Mouse (Mus musculus): ENCODE results near the gene Vwa5a. TPM values are rescaled to one million over a fixed set of nuclear protein-coding genes. Genes with fewer than 3 reads are reported as not detected.

The Vwa5a gene
- polyA plus RNA-seq (2014; fragmentation: Nextera tagmentation; extraction: Ambion mirVana) = 14.7 and 15.8 TPM in 2 replicates

- H3K4me3 ChIP-seq (ENCODE audit: low read depth, low read length) = peak within 1 kb of the TSS; percentile 51
- peak; percentile 80 for DNase-seq
- peak within 1 kb of the TSS; percentile 79; the same call in 1 of the 2 replicates for H3K27ac ChIP-seq (ENCODE audit: low read depth)
- no peaks in the 10 kb centered on the region for H3K4me1 ChIP-seq (ENCODE audit: insufficient read depth)
- WGBS = 2% methylated on average over 4 of the region's 4 CpGs
- 0 out of 2 replicates have a peak, but pooled peaks cover 3% of the 10 kb centered on the region for H3K36me3 ChIP-seq (ENCODE audit: insufficient read depth)
- peak within 1 kb of the TSS; percentile 63 for H3K9ac ChIP-seq
- TF ChIP-seq CTCF (IDR thresholded peaks at IDR 0.05; ENCODE audit: low read depth) = no peak
- H3K9me3 ChIP-seq (ENCODE audit: low read depth, low read length) = no peaks in the 10 kb centered on the region
- H3K4me2 ChIP-seq = peak within 1 kb of the TSS; percentile 64
- no peaks in the 10 kb centered on the region for H3K27me3 ChIP-seq (ENCODE audit: insufficient read depth, low read length)
- ATAC-seq (ENCODE audit: insufficient read depth) = peak; percentile 91
Observed at GRCm38 (mm10) chr9:38718102-38718501, at the start of gene Vwa5a. Vwa5a (plus strand) TSS chr9:38718268.

GRCm38 (mm10) chr9:38672887-38673286 is 45.2 kb upstream of the Vwa5a start:
- no peak overlapping the region for H3K4me2 ChIP-seq
- no peaks in the 10 kb centered on the region for H3K9me3 ChIP-seq (ENCODE audit: low read depth, low read length)
- ATAC-seq (ENCODE audit: insufficient read depth) (no peak), DNase-seq (no peak)
- H3K4me1 ChIP-seq (ENCODE audit: insufficient read depth) = no peaks in the 10 kb centered on the region
- H3K27ac ChIP-seq (ENCODE audit: low read depth) = no peak overlapping the region
- WGBS = 78% methylated on average over 2 of the region's 2 CpGs
- no peak overlapping the region for H3K4me3 ChIP-seq (ENCODE audit: low read depth, low read length)
- no peaks in the 10 kb centered on the region for H3K36me3 ChIP-seq (ENCODE audit: insufficient read depth)
- H3K9ac ChIP-seq = no peak overlapping the region
- no peaks in the 10 kb centered on the region for H3K27me3 ChIP-seq (ENCODE audit: insufficient read depth, low read length)
- TF ChIP-seq CTCF (IDR thresholded peaks at IDR 0.05; ENCODE audit: low read depth) = no peak

DNA sequence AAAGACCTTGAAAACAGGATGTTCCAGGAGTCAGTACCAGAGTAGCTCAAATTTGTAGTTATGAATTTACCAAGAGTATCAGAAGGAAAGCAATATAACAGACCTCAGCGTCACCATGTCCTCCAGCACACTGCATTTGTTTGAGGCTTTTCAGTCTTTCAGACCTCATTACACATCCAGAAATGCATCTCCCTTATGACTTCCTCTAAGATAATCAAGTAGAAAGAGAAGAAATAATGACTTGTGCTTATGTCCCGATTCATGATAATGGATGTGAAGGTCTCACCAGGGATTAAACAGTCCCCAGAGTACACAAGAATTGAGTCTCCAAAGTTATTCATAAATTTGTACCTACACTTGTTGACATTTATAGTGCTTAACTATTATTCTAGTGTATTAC is 43.6 kb upstream of the Vwa5a start, which contains the start of gene Olfr918:
TSS of gene Olfr918 (minus strand) at position 101 of the 400 bp plus-strand sequence.
- WGBS = 78% methylated on average over 2 of the region's 2 CpGs
- H3K27ac ChIP-seq (ENCODE audit: low read depth) = no peak within 1 kb of the TSS
- no peaks in the 10 kb centered on the region for H3K27me3 ChIP-seq (ENCODE audit: insufficient read depth, low read length)

GRCm38 (mm10) chr9:38718927-38719441 is 916 bp downstream of the Vwa5a start:
- peak; percentile 81 for ATAC-seq (ENCODE audit: insufficient read depth)
- WGBS = 5% methylated on average over 3 of the region's 3 CpGs
- Histone ChIP-seq H3K9me3 (ENCODE audit: low read depth, low read length) (no peaks in the 10 kb centered on the region), H3K36me3 (ENCODE audit: insufficient read depth) (0 out of 2 replicates have a peak, but pooled peaks cover 6% of the 10 kb centered on the region), H3K27ac (ENCODE audit: low read depth) (no peak overlapping the region), H3K4me2 (peak overlapping the region; percentile 64), H3K9ac (peak overlapping the region; percentile 63), H3K4me1 (ENCODE audit: insufficient read depth) (no peaks in the 10 kb centered on the region), H3K27me3 (ENCODE audit: insufficient read depth, low read length) (no peaks in the 10 kb centered on the region), H3K4me3 (ENCODE audit: low read depth, low read length) (peak overlapping the region; percentile 51)
- TF ChIP-seq CTCF (IDR thresholded peaks at IDR 0.05; ENCODE audit: low read depth) = no peak
- DNase-seq = peak; percentile 14

More for the DNA sequence above, 43.6 kb upstream of the Vwa5a start, which contains the start of gene Olfr918:
- no peak within 1 kb of the TSS for H3K9ac ChIP-seq
- no peak for DNase-seq
- H3K4me1 ChIP-seq (ENCODE audit: insufficient read depth) = no peaks in the 10 kb centered on the region
- TF ChIP-seq CTCF (IDR thresholded peaks at IDR 0.05; ENCODE audit: low read depth) = no peak
- no peaks in the 10 kb centered on the region for H3K9me3 ChIP-seq (ENCODE audit: low read depth, low read length)
- no peak within 1 kb of the TSS for H3K4me3 ChIP-seq (ENCODE audit: low read depth, low read length)
- no peak within 1 kb of the TSS for H3K4me2 ChIP-seq
- no peak for ATAC-seq (ENCODE audit: insufficient read depth)
- no peaks in the 10 kb centered on the region for H3K36me3 ChIP-seq (ENCODE audit: insufficient read depth)

GRCm38 (mm10) chr9:38724044-38724443 is 6.0 kb downstream of the Vwa5a start:
- Histone ChIP-seq H3K9ac (no peak overlapping the region), H3K4me3 (ENCODE audit: low read depth, low read length) (no peak overlapping the region), H3K27ac (ENCODE audit: low read depth) (no peak overlapping the region), H3K36me3 (ENCODE audit: insufficient read depth) (0 out of 2 replicates have a peak, but pooled peaks cover 18% of the 10 kb centered on the region), H3K4me1 (ENCODE audit: insufficient read depth) (no peaks in the 10 kb centered on the region), H3K4me2 (no peak overlapping the region), H3K27me3 (ENCODE audit: insufficient read depth, low read length) (no peaks in the 10 kb centered on the region), H3K9me3 (ENCODE audit: low read depth, low read length) (no peaks in the 10 kb centered on the region)
- ATAC-seq (ENCODE audit: insufficient read depth) (no peak), DNase-seq (no peak)
- WGBS = 89% methylated on average over 1 of the region's 1 CpGs
- no peak for TF ChIP-seq CTCF (IDR thresholded peaks at IDR 0.05; ENCODE audit: low read depth)

- DNase-seq = no peak
- no peak overlapping the region for H3K4me3 ChIP-seq (ENCODE audit: low read depth, low read length)
- WGBS = 85% methylated on average over 3 of the region's 3 CpGs
Observed at GRCm38 (mm10) chr9:38728218-38728617, 10.2 kb downstream of the Vwa5a start.

GRCm38 (mm10) chr9:38741408-38741807 is 23.3 kb downstream of the Vwa5a start:
- WGBS = 62% methylated on average over 1 of the region's 1 CpGs
- H3K9ac ChIP-seq = no peak overlapping the region
- no peaks in the 10 kb centered on the region for H3K9me3 ChIP-seq (ENCODE audit: low read depth, low read length)
- H3K4me2 ChIP-seq = no peak overlapping the region
- DNase-seq (no peak), ATAC-seq (ENCODE audit: insufficient read depth) (no peak)
- no peak overlapping the region for H3K27ac ChIP-seq (ENCODE audit: low read depth)
- H3K4me1 ChIP-seq (ENCODE audit: insufficient read depth) = no peaks in the 10 kb centered on the region
- no peaks in the 10 kb centered on the region for H3K27me3 ChIP-seq (ENCODE audit: insufficient read depth, low read length)
- H3K36me3 ChIP-seq (ENCODE audit: insufficient read depth) = peaks cover 5% of the 10 kb centered on the region; the same call in 1 of the 2 replicates
- no peak overlapping the region for H3K4me3 ChIP-seq (ENCODE audit: low read depth, low read length)
- no peak for TF ChIP-seq CTCF (IDR thresholded peaks at IDR 0.05; ENCODE audit: low read depth)

More at GRCm38 (mm10) chr9:38728218-38728617, 10.2 kb downstream of the Vwa5a start:
- ATAC-seq (ENCODE audit: insufficient read depth) = no peak
- Histone ChIP-seq H3K27me3 (ENCODE audit: insufficient read depth, low read length) (no peaks in the 10 kb centered on the region), H3K9ac (no peak overlapping the region), H3K27ac (ENCODE audit: low read depth) (no peak overlapping the region), H3K9me3 (ENCODE audit: low read depth, low read length) (no peaks in the 10 kb centered on the region), H3K4me1 (ENCODE audit: insufficient read depth) (no peaks in the 10 kb centered on the region), H3K36me3 (ENCODE audit: insufficient read depth) (0 out of 2 replicates have a peak, but pooled peaks cover 15% of the 10 kb centered on the region), H3K4me2 (no peak overlapping the region)
- TF ChIP-seq CTCF (IDR thresholded peaks at IDR 0.05; ENCODE audit: low read depth) = no peak

Data from lung, embryonic 14.5 days (tissue).